Mouse (Mus musculus) thymus, postnatal 25 days (tissue): Measurements from ENCODE around the gene Lair1.
"Not testable (repeated sequence)": the region's sequence is repeated elsewhere in the genome, so short reads cannot be mapped to it uniquely, and the experiment has no call there.

Source experiments
- DNase-seq: peaks from one replicate; pipeline ENCODE4 v3.0.0; 2022

Gene Lair1

GRCm38 (mm10) chr7:4063013-4063412 lies at the start of gene Lair1:
Gene Lair1 (minus strand): TSS chr7:4063204.
- DNase-seq: peak; percentile 41

DNA sequence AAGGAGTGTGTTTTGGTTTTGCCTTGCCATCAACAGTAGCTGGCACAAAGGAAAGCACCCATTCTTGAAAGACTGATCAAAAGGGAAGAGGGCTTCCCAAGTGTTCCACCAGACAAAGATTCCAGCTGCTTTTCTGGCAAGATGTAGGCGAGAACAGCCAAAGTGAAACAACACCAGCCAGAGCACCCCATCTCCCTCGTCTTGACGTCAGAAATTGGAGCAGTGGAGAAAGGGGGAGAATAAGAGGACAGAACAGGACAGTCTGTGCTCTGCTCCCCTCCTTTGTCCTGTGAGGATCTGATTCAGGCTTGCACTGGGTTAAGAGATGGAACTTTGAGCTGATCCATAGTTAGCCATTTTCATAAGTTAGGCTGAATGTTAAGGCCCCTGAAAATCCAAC lies 48.8 kb upstream of the Lair1 start:
- DNase-seq: no peak

GRCm38 (mm10) chr7:4103411-4103810 lies 40.4 kb upstream of the Lair1 start:
- DNase-seq: peak; percentile 14

GRCm38 (mm10) chr7:4101144-4101543 lies 38.1 kb upstream of the Lair1 start:
- no peak for DNase-seq

- DNase-seq: no peak
Measured at GRCm38 (mm10) chr7:4098832-4099231, 35.8 kb upstream of the Lair1 start.

DNA sequence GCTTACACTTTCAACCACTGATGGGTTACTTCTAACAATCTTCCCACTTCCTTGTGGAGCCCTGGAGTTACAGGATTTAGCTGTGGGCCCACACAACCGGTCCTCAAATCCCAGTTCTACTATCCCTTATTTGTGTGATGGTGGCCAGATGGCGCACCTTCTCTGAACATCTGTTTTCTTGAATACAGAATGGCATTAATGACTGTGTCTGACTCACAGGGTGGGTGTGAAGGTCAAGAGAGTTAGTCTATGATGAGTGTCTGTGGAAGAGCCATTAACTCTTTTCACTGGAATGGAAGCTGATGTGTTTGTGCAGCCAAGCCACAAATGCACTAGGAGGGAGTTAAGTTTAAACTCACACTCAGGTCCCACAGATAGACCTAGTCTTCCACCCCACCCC lies 35.3 kb upstream of the Lair1 start:
- no peak for DNase-seq

- DNase-seq: no peak
Measured at GRCm38 (mm10) chr7:4091170-4091569, 28.2 kb upstream of the Lair1 start.

GRCm38 (mm10) chr7:4088679-4089078 lies 25.7 kb upstream of the Lair1 start:
- DNase-seq: no peak

- no peak for DNase-seq
Measured at GRCm38 (mm10) chr7:4087896-4088480, 25.0 kb upstream of the Lair1 start.

- DNase-seq: peak; percentile 40
Measured at GRCm38 (mm10) chr7:4087238-4087895, 24.4 kb upstream of the Lair1 start.

DNA sequence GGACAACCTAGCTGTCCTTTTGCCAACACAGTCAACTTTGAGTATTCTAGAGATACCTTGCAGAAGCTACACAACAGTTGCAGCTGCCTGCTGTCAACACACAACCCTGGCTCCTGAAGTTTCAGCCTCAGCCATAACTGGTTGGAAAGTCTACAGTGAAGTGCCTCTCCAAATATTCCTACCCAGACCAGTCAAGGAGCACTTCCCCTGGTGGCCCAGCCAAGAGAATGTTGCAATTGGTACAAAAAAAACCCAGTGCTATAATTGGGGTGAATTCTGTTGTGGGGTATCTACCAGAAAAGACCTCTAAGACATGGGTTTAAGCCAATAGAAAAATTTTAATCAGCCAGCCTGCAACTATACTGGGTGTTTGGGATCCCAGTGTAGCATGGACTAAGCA lies 22.6 kb upstream of the Lair1 start:
- DNase-seq: no peak

DNA sequence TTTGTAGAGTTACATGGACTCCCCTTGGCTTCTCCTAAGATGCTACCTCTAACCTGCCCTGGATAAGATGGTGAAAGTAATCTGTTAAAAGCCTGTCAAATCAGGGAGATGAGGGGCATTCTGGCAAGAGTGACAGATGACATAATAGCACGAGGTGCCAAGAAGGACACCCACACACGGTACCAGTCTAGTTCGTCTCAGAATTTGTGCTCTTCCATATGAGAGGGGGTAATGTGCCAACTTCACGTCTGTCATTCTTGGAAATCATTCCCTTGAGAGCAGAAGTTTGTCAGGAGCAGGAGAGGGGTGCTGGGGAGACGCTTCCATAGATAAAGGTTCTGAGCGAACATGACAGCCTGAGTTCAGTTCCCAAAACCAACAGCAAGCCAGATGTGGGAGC lies 21.2 kb upstream of the Lair1 start:
- DNase-seq: no peak

- peak; percentile 56 for DNase-seq
Measured at GRCm38 (mm10) chr7:4082804-4083203, 19.8 kb upstream of the Lair1 start.

- DNase-seq: no peak
Measured at GRCm38 (mm10) chr7:4081706-4082105, 18.7 kb upstream of the Lair1 start.

DNA sequence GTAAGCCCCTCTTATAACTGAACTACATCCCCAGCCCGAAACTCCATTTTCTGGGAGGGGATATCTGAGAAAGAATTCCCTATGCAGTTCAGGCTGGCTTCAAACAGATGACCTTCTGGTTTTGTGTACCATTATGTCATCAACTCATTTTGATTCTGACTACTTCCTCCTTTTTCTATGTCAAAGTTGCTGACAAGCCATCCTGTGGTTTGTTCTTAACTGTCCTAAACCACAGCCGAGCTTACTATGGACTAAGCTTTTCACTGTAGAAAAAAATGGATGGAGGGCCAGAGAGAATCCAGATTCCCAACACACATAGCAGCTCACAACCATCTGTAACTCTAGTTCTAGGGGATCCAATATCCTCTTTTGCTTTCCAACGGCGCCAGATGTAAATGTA lies 17.5 kb upstream of the Lair1 start:
- no peak for DNase-seq

GRCm38 (mm10) chr7:4079511-4079910 lies 16.5 kb upstream of the Lair1 start:
- DNase-seq: no peak

- no peak for DNase-seq
Measured at GRCm38 (mm10) chr7:4073144-4073543, 10.1 kb upstream of the Lair1 start.

DNA sequence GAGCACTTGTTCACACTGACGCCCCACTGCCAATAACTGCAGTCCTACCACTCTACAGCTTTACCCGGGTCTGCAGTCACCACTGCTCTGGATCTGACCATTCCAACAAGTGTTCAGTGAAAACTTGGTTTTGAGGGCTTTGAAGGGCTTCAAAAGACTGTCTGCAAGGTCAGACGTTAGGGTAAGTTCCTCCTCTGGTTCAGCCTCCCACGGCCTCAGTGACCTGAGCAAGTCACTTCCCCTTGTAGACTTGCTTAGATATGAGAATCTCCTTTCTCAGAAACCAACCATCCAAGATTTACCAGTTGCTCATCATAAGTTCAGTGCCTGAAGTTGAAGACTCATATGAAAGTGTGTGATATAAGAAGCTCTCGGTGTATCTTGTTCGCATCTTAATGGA lies 8.1 kb upstream of the Lair1 start:
- no peak for DNase-seq

DNA sequence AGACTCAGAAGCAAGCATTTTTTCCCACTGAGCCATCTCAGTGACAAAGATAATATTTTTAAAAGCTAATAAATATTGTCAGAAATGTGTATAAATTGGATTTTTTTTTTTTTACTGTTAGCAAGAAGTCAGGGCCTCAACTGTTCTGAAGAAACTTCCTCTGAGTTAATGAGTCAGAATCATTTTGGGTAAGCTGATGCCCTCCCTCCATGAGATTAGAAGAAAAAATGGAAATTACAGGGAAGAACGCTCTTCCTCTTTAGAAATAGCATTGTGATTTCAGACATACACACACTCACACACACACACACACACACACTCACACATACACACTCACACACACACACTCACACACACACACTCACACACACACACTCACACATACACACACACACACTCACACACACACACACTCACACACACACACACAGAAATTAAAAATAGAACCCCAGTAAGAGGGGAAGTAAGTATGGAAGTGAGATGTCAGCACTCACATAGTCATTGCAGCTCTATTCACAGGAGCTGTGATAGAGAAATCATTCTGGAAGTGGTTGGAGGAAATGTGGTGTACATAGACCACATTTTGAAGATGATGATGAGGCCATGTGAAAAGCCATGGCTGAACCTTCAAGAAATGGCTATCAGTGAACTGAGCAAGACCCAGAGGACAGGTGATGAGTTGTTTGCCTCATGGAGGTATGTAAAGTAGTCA lies 866 bp upstream of the Lair1 start:
- DNase-seq: no peak

- not testable (repeated sequence) for DNase-seq
Measured at GRCm38 (mm10) chr7:4060602-4061188, 2.3 kb downstream of the Lair1 start.

- peak; percentile 25 for DNase-seq
Measured at GRCm38 (mm10) chr7:4026794-4027421, 36.1 kb downstream of the Lair1 start.

DNA sequence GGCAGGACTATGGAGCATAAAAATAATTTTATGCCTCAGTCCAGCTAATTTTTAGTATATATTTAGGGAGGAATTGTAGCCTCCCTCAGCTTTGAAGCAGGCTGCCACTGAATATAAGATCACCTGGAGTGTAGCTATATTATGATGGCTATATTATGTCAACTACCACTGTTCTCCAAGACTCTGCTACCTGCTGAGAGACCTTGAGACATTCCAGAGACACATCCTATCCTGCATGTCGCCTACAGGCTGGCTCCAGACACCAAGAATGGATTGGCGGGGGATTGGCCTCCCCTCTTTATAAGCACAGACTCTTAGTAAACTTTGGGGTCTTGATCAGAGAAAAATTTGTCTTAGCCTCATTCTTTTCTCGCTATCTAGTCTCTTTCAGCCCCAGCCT lies 58.4 kb downstream of the Lair1 start:
- not testable (repeated sequence) for DNase-seq

DNA sequence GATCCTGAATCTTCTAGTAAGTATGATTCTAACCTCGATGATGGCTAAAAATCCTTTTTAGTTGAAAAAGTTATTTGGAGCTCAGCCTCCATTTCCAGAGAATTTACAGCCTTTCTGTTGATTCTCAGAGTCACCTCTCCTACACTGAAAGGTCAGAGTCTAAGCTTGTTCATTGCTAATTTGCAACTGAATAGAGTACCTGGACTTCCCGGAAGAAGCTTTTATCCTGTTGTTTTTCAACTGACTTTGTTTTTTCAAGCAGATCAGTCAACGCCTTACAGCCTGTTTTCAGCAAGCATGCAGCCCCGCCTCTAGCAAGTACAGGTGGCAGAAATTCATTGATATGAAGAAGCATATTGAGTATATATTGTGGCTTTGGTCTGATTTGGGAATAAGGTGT lies 59.0 kb downstream of the Lair1 start:
- not testable (repeated sequence) for DNase-seq
